Mouse (Mus musculus): Measurements from ENCODE around the gene Egfl8. TPM values are rescaled to one million over a fixed set of nuclear protein-coding genes. Genes with fewer than 3 reads are reported as not detected.

Gene Egfl8
- polyA plus RNA-seq, 1 experiment from 2014 or later = 6.0 TPM

DNA sequence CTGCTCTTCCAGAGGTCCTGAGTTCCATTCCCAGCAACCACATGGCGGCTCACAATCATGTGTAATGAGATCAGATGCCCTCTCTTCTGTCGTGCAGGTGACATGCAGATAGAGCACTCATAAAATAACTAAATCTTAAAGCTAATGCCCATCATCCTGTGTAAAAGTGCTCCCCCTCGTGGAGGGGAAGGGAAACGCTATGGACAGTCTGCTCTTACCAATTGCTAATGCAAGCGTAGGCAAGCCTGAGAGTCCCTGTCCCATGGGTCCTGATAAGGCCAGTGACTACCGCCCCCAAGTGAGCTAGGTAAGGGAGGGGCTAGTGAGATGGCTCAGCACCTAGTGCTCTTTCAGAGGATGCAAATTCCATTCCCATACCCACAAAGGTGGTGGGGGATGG is 3.2 kb upstream of the Egfl8 start:
- 15% methylated on average over 6 of the region's 6 CpGs for WGBS
- Histone ChIP-seq H3K9me3 (no peaks in the 10 kb centered on the region), H3K36me3 (peaks cover 59% of the 10 kb centered on the region), H3K4me3 (no peak overlapping the region), H3K27me3 (ENCODE audit: insufficient read depth, poor library complexity, severe bottlenecking) (no peaks in the 10 kb centered on the region), H3K4me1 (replicated peaks) (peaks cover 28% of the 10 kb centered on the region), H3K27ac (no peak overlapping the region)
- DNase-seq (ENCODE audit: low spot score) = peak; percentile 66

- H3K4me1 ChIP-seq (replicated peaks) = peaks cover 28% of the 10 kb centered on the region
- 89% methylated on average over 10 of the region's 10 CpGs for WGBS
- no peak overlapping the region for H3K27ac ChIP-seq
- H3K27me3 ChIP-seq (ENCODE audit: insufficient read depth, poor library complexity, severe bottlenecking) = no peaks in the 10 kb centered on the region
- H3K36me3 ChIP-seq = peaks cover 77% of the 10 kb centered on the region
- H3K9me3 ChIP-seq = no peaks in the 10 kb centered on the region
- H3K4me3 ChIP-seq = no peak overlapping the region
- no peak for DNase-seq (ENCODE audit: low spot score)
Measured at GRCm38 (mm10) chr17:34613830-34614229, 1.9 kb downstream of the Egfl8 start.

DNA sequence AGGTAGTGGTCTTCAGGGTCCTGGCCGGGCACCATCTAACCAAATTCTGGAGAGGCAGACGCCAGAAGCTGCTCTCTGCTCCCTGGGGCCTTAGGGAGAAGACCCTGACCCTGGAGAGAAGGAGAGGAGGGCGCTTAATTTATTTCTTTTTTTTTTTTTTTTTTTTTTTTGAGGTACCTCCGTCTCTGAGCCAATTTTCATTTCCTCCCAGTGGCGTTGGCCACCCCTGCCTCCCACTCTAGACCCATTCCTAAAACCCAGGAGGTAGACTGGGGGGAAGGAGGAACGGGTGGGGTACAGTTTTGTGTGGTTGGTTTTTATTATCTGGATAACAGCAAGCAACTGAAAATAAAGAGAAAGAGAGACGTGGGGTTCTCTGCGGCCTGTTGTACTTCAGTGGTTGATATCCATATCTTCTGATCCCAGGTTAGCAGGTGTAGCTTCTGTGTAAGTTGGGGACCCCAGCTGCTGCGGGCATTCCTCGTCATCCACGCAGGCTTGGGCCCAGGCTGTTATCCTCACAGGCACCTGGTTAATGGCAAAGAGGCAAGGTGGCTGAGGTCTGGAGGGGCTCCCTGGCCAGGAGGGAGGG is 2.6 kb downstream of the Egfl8 start:
- Histone ChIP-seq H3K4me1 (replicated peaks) (peaks cover 35% of the 10 kb centered on the region), H3K27ac (no peak overlapping the region), H3K4me3 (no peak overlapping the region), H3K27me3 (ENCODE audit: insufficient read depth, poor library complexity, severe bottlenecking) (no peaks in the 10 kb centered on the region), H3K36me3 (peaks cover 84% of the 10 kb centered on the region), H3K9me3 (no peaks in the 10 kb centered on the region)
- WGBS = 88% methylated on average over 11 of the region's 11 CpGs
- DNase-seq (ENCODE audit: low spot score) = no peak

GRCm38 (mm10) chr17:34611050-34611449 is 4.7 kb downstream of the Egfl8 start:
- no peaks in the 10 kb centered on the region for H3K27me3 ChIP-seq (ENCODE audit: insufficient read depth, poor library complexity, severe bottlenecking)
- H3K4me3 ChIP-seq = no peak overlapping the region
- DNase-seq (ENCODE audit: low spot score) = no peak
- H3K4me1 ChIP-seq (replicated peaks) = peaks cover 44% of the 10 kb centered on the region
- WGBS = 96% methylated on average over 8 of the region's 8 CpGs
- H3K9me3 ChIP-seq = no peaks in the 10 kb centered on the region
- H3K36me3 ChIP-seq = peaks cover 80% of the 10 kb centered on the region
- no peak overlapping the region for H3K27ac ChIP-seq

- Histone ChIP-seq H3K27ac (no peak overlapping the region), H3K9me3 (no peaks in the 10 kb centered on the region), H3K4me3 (peak overlapping the region; percentile 100; the same call in 1 of the 2 replicates), H3K4me1 (replicated peaks) (peaks cover 46% of the 10 kb centered on the region), H3K36me3 (peaks cover 51% of the 10 kb centered on the region), H3K27me3 (ENCODE audit: insufficient read depth, poor library complexity, severe bottlenecking) (no peaks in the 10 kb centered on the region)
- DNase-seq (ENCODE audit: low spot score) = no peak
- 89% methylated on average over 7 of the region's 7 CpGs for WGBS
Measured at GRCm38 (mm10) chr17:34607997-34608396, 7.8 kb downstream of the Egfl8 start.

DNA sequence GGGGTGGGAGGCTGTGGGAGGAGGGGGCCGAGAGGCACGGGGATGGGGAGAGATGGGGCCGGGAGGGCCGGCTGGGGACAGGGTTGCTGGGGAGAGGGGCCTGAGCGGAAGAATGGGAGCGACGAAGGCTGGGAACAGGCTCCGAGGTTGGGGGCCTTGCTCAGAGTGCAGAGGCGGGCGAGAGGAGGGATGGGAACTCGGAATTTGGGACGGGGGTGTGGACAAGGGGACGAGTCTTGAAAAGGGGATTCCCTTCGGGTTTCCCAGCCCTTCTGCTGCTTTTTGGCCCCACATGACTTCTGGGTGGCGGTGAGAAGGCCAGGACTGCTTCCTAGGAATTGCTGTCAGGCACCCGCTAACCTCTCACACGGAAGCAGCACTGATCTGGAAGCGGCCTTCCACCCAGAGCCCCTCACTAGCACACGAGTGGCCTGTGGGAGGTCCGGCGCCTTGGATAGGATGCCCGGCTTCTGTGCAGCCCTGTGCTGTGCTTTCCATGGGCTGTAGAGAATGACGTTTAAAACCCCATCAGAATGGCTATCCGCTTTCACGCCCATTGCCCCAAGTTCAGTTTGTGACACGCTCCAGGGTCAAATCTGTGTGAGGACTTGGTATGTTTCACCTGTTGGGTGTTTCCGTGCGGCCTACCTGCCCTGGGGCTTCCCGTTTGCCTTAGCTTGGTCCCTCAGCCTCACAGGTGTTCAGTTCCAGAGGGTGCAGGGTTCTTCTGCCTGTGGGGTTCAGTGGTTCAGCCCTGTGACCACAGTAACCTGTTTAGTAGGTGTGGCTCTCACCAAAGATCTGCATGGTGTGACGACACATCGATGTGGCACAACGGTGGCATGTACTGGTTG is 9.4 kb downstream of the Egfl8 start:
- H3K4me1 ChIP-seq (replicated peaks) = peaks cover 61% of the 10 kb centered on the region
- H3K27ac ChIP-seq = peak overlapping the region; percentile 97
- no peaks in the 10 kb centered on the region for H3K27me3 ChIP-seq (ENCODE audit: insufficient read depth, poor library complexity, severe bottlenecking)
- peak; percentile 56 for DNase-seq (ENCODE audit: low spot score)
- H3K4me3 ChIP-seq = peak overlapping the region; percentile 100
- H3K9me3 ChIP-seq = no peaks in the 10 kb centered on the region
- WGBS = 17% methylated on average over 32 of the region's 32 CpGs
- peaks cover 43% of the 10 kb centered on the region for H3K36me3 ChIP-seq

GRCm38 (mm10) chr17:34605609-34606008 is 10.2 kb downstream of the Egfl8 start:
- H3K4me1 ChIP-seq (replicated peaks) = peaks cover 61% of the 10 kb centered on the region
- DNase-seq (ENCODE audit: low spot score) = peak; percentile 95
- WGBS = 1% methylated on average over 30 of the region's 30 CpGs

DNA sequence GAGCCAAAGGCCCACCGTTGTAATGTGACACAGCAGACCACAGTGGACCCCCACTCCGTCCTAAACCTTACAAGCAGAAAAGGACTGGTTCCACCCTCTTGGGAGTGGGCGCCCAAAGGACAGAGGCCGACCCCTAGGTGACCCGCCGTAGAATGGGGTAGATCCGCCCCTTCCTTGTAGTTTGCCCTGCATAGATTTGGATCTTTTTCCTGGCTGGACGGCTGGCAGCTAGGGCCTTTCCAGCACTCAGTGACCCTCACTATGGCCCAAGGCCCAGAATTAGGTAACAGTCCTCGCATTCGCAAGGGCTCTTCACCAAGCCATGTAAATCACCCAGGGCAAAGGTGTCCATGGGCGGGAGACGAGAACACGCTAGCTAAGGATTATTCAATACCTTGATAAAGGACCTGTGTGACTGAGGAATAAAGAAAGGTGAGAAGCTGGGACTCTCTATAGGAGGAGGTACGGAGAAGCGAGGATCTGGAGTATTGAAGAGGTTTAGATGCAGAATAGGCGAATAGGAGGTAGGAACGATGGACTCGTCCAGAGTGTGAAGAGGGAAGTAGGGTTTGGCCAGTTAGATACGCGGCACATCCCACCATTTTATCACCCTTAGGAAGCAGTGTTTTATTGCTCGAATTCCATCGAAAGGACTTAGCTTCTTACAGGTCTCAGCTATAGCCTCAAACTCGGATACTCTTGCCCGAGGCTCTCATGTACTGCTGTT is 11.1 kb downstream of the Egfl8 start:
- no peak for DNase-seq (ENCODE audit: low spot score)
- H3K4me3 ChIP-seq = peak overlapping the region; percentile 100
- peaks cover 65% of the 10 kb centered on the region for H3K4me1 ChIP-seq (replicated peaks)
- peak overlapping the region; percentile 97 for H3K27ac ChIP-seq
- H3K27me3 ChIP-seq (ENCODE audit: insufficient read depth, poor library complexity, severe bottlenecking) = no peaks in the 10 kb centered on the region
- 22% methylated on average over 24 of the region's 24 CpGs for WGBS
- H3K36me3 ChIP-seq = peaks cover 43% of the 10 kb centered on the region
- no peaks in the 10 kb centered on the region for H3K9me3 ChIP-seq

More at GRCm38 (mm10) chr17:34605609-34606008, 10.2 kb downstream of the Egfl8 start:
- H3K36me3 ChIP-seq = peaks cover 43% of the 10 kb centered on the region
- H3K27me3 ChIP-seq (ENCODE audit: insufficient read depth, poor library complexity, severe bottlenecking) = no peaks in the 10 kb centered on the region
- no peaks in the 10 kb centered on the region for H3K9me3 ChIP-seq
- H3K4me3 ChIP-seq = peak overlapping the region; percentile 100
- peak overlapping the region; percentile 97 for H3K27ac ChIP-seq

- peaks cover 46% of the 10 kb centered on the region for H3K36me3 ChIP-seq
- WGBS = under 1% methylated on average over 35 of the region's 35 CpGs
- H3K9me3 ChIP-seq = no peaks in the 10 kb centered on the region
- H3K4me3 ChIP-seq = peak within 1 kb of the TSS; percentile 100
- no peaks in the 10 kb centered on the region for H3K27me3 ChIP-seq (ENCODE audit: insufficient read depth, poor library complexity, severe bottlenecking)
- DNase-seq (ENCODE audit: low spot score) = peak; percentile 100
- H3K4me1 ChIP-seq (replicated peaks) = peaks cover 70% of the 10 kb centered on the region
- peak within 1 kb of the TSS; percentile 97 for H3K27ac ChIP-seq
Measured at GRCm38 (mm10) chr17:34604061-34604508, 11.7 kb downstream of the Egfl8 start, which contains the start of gene Agpat1. TSS of gene Agpat1 (plus strand) at chr17:34604262.

GRCm38 (mm10) chr17:34603375-34604060 is 12.3 kb downstream of the Egfl8 start, which contains the start of gene Rnf5:
TSS of gene Rnf5 (minus strand) at chr17:34603690.
- peaks cover 70% of the 10 kb centered on the region for H3K4me1 ChIP-seq (replicated peaks)
- H3K4me3 ChIP-seq = peak within 1 kb of the TSS; percentile 100
- H3K27ac ChIP-seq = peak within 1 kb of the TSS; percentile 97
- no peaks in the 10 kb centered on the region for H3K9me3 ChIP-seq
- H3K36me3 ChIP-seq = peaks cover 42% of the 10 kb centered on the region
- DNase-seq (ENCODE audit: low spot score) = no peak
- under 1% methylated on average over 30 of the region's 30 CpGs for WGBS
- H3K27me3 ChIP-seq (ENCODE audit: insufficient read depth, poor library complexity, severe bottlenecking) = no peaks in the 10 kb centered on the region

DNA sequence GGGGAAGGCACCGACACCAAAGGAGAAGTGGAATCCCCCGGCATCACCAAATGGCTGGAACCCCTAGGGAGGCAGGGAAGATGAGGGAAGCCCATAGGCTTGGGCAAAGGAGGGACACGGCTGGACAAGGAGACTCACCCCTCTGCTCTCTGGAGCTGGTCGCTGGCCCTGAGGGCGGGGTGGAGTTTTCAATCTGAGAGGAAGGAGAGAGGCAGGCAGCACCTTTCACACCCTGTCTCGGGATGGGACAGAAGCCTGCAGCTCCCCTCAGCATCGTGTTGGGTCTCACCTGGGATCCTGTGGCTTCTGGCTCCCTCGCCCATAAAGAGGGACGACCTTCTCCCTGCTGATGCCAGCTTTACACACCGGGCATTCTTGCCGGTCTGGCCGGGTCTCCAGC is 14.0 kb downstream of the Egfl8 start:
- 0 out of 2 replicates have a peak overlapping the region, but pooled peaks have one; percentile 97 for H3K27ac ChIP-seq
- peak overlapping the region; percentile 100 for H3K4me3 ChIP-seq
- H3K27me3 ChIP-seq (ENCODE audit: insufficient read depth, poor library complexity, severe bottlenecking) = no peaks in the 10 kb centered on the region
- H3K9me3 ChIP-seq = no peaks in the 10 kb centered on the region
- DNase-seq (ENCODE audit: low spot score) = no peak
- WGBS = 88% methylated on average over 12 of the region's 12 CpGs
- peaks cover 30% of the 10 kb centered on the region for H3K36me3 ChIP-seq
- H3K4me1 ChIP-seq (replicated peaks) = peaks cover 68% of the 10 kb centered on the region

GRCm38 (mm10) chr17:34599891-34600290 is 15.9 kb downstream of the Egfl8 start:
- Histone ChIP-seq H3K27me3 (ENCODE audit: insufficient read depth, poor library complexity, severe bottlenecking) (no peaks in the 10 kb centered on the region), H3K27ac (no peak overlapping the region), H3K9me3 (no peaks in the 10 kb centered on the region), H3K4me3 (0 out of 2 replicates have a peak overlapping the region, but pooled peaks have one; percentile 18), H3K4me1 (replicated peaks) (peaks cover 68% of the 10 kb centered on the region), H3K36me3 (peaks cover 49% of the 10 kb centered on the region)
- DNase-seq (ENCODE audit: low spot score) = no peak
- 78% methylated on average over 9 of the region's 9 CpGs for WGBS
